Mouse (Mus musculus) c-Kit-positive CD71-positive TER-119-positive erythroid progenitor cells, embryonic 14.5 days (primary cell): ENCODE data around the gene Olfr1381.
"Not testable (repeated sequence)": the region's sequence is repeated elsewhere in the genome, so short reads cannot be mapped to it uniquely, and the experiment has no call there.

ENCODE experiments used
- DNase-seq: peaks from one replicate; pipeline ENCODE4 v3.0.0-alpha.2; 2013; ENCODE audit warnings: low spot score

The Olfr1381 gene

DNA sequence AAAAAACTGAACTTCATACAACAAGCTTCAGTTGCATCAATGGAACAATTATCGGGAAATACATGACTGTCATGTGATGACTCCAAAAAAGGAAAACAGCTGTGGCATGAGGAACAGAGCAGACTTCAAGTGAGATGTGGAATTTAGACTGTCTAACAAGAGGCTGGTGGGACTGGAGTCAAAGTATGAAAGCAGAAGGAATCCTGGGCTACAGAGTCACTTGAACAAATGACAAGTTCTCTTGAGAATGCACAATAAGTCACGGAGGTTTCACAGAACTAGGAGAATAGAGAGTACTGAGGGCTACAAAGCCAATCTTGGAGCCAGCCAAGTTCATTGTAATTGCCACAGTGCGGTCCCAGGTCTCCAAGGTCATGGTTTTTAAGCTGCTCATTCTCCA, at the start of gene Olfr1381:
Gene Olfr1381 (plus strand): TSS at position 301 of the 400 bp plus-strand sequence.
- not testable (repeated sequence) for DNase-seq

DNA sequence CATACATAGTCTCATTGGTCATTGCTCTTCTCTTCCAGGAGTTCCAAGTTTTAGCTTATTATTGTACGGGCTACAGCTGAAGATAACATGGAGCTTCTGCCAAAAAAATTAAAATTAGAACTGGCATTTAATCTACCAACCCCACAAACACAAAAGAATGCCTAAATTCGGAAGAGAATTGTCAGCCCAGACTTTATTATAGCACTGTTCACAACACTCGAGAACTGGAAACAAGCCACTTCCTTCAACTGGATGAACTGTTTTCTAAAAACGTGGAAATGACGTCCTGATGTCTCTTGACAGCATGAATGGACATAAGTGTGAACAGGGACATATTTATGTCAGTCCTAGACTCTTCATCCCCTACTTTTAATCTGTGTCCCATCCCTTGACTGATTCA, 25.2 kb upstream of the Olfr1381 start:
- DNase-seq, result no peak

DNA sequence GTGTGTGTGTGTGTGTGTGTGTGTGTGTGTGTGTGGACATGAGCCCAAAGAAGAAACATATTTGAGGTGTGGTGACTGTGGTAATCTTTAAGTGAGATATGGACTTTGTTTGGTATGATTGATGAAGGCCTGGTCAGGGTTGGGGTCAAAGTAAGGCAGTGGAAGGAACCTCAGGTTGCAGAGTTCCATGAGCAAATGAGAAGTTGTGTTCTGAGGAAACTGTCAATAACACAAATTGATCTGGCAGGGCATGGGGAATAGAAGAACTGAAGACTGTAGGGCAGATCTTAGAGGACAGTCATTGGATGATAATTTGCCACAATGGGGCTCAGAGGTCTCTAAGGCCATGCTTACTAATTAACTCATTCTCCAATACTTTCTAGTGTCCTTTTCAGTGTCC, 23.9 kb upstream of the Olfr1381 start, which contains the start of gene Olfr1383:
Gene Olfr1383 (plus strand): TSS at position 301 of the 400 bp plus-strand sequence.
- no peak for DNase-seq

DNA sequence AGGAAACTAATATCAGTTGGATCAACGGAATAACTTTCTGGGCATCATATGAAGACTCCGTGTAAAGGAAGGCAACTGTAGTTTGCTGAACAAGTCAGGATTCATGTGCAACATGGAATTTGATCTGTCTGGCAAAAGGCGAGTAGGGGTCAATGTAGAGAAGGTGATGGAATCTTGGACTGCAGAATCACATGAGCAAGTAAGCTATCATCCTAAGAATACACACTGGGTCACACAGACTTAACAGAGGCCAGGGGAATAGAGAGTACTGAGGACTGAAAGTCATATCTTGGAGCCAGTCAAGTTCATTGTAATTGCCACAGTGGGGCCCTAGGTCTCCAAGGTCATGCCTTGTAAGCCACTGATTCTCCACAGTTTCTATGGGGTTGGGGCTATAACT, 15.3 kb upstream of the Olfr1381 start, which contains the start of gene Olfr1382:
Gene Olfr1382 (plus strand): TSS at position 301 of the 400 bp plus-strand sequence.
- DNase-seq, result no peak

DNA sequence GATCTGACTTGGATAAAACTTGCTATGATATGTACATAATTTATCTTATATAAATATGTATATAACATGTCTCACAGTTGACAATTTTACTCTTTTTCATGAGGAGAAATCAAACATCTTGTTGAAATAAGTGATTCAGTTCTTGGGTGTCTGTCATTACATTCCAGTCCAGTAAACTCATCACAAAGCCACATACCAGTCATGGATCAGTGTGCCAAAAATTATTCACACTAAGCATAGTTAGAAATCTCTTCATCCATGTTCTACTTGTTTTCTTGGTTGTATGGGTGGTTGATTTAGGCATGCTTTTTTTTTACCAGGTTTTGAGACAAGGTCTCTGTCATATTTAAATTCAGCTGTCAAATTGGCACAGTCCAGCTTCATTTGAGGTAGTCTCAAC, 10.5 kb upstream of the Olfr1381 start:
- no peak for DNase-seq

DNA sequence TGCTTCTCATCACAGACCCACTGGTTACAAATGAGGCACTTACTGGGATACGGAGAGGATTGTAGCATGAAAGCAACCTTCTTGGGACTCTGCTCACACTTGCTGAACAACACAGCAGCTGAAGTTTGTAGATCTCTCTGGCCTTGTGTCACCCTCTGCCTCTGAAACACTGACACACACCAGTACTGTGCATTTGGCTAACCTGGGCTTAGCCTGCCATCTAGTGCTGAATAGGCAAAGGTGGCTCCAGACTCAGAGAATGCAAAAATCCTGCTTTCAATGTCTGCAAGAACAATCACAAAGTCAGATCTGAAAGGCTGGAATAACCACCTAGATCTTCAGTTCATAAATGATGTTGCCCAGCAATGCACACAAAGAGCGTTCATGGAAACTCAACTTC, 6.6 kb upstream of the Olfr1381 start:
- DNase-seq, result not testable (repeated sequence)

DNA sequence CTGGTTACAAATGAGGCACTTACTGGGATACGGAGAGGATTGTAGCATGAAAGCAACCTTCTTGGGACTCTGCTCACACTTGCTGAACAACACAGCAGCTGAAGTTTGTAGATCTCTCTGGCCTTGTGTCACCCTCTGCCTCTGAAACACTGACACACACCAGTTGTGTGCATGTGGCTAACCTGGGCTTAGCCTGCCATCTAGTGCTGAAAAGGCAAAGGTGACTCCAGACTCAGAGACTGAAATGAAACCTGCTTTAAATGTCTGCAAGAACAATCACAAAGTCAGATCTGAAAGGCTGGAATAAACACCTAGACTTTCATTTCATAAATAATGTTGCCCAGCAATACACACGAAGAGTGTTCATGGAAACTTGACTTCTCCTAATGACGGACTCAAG, 10.8 kb downstream of the Olfr1381 start:
- DNase-seq, result not testable (repeated sequence)

DNA sequence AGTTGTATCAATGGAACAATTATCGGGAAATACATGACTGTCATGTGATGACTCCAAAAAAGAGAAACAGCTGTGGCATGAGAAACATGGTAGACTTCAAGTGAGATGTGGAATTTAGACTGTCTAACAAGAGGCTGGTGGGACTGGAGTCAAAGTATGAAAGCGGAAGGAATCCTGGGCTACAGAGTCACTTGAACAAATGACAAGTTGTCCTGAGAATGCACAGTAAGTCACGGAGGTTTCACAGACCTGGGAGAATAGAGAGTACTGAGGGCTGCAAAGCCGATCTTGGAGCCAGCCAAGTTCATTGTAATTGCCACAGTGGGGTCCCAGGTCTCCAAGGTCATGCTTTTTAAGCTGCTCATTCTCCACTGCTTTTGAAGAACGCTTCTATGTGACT, 13.3 kb downstream of the Olfr1381 start, which contains the start of gene Olfr1380:
Gene Olfr1380 (plus strand): TSS at position 301 of the 400 bp plus-strand sequence.
- not testable (repeated sequence) for DNase-seq

DNA sequence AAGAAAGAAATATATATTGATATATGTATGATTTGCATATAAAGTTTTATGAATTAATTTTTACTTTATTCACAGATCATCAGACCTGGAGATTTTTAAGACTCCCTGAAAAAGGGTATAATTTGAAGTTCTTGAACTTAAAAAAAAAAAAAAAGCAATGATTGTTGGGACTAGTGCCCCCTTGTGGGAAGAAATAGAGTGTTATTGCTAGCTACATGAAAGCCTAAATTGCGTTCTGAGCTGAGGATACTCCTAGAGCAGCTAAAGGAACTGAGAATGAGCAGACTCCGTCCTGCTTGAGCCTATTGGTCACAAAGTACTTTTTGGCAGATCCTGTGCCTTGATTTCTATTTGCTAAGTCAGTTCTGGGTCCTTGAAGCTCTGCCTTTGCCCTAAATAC, 31.8 kb downstream of the Olfr1381 start:
- peak; percentile 3 for DNase-seq

DNA sequence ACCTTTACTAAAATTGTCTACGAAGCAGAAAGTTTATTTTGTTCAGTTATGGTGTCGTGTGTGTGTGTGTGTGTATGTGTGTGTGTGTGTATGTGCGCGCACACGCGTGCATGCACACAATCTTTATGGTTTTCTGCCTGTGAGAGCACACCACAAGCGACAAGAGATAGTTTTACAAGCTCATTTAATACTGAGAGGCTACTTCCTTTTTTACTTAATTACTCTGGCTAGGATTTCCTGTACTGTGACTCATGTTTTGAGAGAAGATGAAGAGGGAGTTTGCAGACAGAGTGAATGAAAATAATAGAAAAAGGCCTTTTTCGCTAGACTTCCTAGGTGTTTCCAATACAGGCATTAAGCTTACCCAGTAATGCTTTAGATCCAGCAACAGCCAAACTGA, 37.2 kb downstream of the Olfr1381 start:
- DNase-seq, result not testable (repeated sequence)

DNA sequence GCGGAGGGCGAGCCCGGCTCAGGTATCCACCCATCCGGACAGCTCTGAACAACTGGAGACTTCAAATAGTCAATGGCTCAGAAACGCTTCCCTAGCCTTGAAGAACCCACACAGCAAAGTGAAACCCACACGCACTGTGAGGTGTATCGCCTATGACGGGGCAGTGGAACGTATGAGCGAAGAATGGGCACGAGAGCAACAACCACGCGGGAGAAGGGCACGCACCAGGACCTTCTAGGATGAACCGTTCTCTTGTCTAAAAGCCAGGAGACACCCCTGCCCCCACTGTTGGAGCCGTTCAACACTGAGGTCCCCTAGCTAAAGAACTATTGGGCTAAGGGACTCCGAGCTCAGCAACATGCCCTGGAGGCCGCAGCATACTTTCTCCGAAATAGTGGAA, 47.0 kb downstream of the Olfr1381 start:
- no peak for DNase-seq

DNA sequence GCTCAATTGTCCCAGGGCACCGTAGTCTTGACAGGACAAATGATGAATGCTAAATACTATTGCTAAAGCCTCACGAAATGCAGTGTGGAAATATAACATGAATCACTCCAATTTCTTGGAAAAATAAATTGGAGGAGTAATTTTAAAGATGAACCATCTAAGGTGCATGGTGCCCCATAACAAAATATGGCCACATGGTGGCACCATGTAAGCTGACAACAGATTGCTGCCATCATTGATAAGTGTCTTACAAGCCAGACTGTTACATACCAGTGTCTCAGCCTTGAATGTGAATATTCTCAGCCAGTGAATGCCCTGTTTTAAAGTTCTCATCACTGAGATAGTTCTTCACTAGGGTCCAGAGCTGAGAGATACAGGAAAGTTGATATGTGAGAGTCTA, 53.9 kb downstream of the Olfr1381 start:
- not testable (repeated sequence) for DNase-seq
